Mouse (Mus musculus): Measurements from ENCODE around the gene Prss16. TPM values are rescaled to one million over a fixed set of nuclear protein-coding genes. Genes with fewer than 3 reads are reported as not detected.

Gene Prss16
- polyA plus RNA-seq, 1 experiment, result 10.0 TPM

DNA sequence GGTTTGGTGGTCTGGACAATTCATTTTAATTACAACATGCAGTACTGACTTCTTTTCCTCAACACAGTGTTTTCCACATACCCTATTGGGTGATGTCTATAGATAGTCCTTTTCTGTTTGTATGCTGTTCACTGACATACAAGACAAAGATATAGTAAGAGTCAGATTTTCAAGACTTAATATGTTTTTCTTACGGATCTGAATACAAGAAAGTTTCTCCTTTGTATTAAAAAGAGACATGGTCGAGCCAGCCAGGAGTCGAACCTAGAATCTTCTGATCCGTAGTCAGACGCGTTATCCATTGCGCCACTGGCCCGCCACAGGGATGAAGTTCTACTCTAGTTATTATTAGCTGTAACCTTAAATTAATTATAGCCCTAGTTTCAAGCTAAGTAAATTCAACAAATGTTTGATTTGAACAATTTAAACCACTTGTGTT lies 11.4 kb upstream of the Prss16 start:
- under 1% methylated on average over 8 of the region's 8 CpGs for WGBS
- Histone ChIP-seq H3K4me3 (replicated peaks; ENCODE audit: control insufficient read depth, low read depth, low read length) (peak overlapping the region; percentile 61), H3K4me1 (ENCODE audit: control insufficient read depth, insufficient read depth, low read length) (no peaks in the 10 kb centered on the region), H3K27ac (ENCODE audit: control insufficient read depth, insufficient read depth, low read depth, low read length, poor library complexity) (no peak overlapping the region)
- TF ChIP-seq CTCF (IDR thresholded peaks at IDR 0.05; ENCODE audit: control insufficient read depth, insufficient read depth, low read length), result no peak
- no peak for TF ChIP-seq POLR2A (IDR thresholded peaks at IDR 0.05; ENCODE audit: borderline replicate concordance, control insufficient read depth, low read depth, low read length)

DNA sequence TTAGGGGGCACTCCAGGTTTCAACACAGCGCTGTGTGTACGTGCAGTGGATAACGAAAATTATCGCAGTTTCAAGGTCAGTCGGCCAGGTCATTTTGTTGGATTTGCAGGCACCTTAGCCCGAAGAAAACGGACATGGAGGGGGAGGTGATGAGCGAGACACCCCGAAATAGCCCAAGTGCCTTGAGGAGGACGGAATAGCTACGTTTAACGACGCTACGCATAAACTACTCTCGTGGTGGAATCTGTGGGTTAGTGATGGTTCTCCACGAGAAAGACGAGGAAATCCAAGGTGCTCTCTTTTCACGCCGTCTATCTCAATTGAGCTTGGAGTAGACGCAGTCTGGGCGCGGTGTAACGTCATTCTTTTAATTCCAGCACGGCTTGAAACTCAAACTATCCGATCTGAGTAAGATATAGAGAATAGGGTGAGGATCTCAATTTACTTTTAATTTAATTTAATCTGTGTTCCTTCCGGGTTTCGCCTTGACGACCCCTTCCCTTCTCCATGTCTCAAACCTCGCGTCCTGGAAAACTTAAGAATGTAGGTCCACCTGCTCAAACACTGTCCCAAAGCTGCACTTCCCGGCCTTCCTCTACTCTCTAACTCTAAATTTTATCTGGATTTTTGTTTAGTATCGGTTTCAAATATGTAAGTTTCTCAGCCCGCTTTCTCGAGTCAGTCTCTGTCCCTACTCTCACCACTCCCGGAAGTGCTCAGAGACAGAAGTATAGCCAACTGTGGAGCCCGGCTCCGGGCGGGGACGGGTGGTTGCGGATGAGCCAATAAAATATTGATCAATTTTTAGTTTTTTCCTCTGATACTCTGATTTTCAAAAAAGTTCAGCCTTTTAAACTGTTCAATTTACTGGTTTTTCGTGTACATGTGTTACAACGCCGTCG lies 10.6 kb upstream of the Prss16 start:
- WGBS, result 1% methylated on average over 44 of the region's 44 CpGs

GRCm38 (mm10) chr13:22015479-22016450 lies 6.2 kb upstream of the Prss16 start:
- 18% methylated on average over 27 of the region's 27 CpGs for WGBS
- Histone ChIP-seq H3K27ac (ENCODE audit: control insufficient read depth, insufficient read depth, low read depth, low read length, poor library complexity) (no peak overlapping the region), H3K4me1 (ENCODE audit: control insufficient read depth, insufficient read depth, low read length) (no peaks in the 10 kb centered on the region; the same call in 1 of the 2 replicates), H3K4me3 (replicated peaks; ENCODE audit: control insufficient read depth, low read depth, low read length) (no peak overlapping the region)
- TF ChIP-seq CTCF (IDR thresholded peaks at IDR 0.05; ENCODE audit: control insufficient read depth, insufficient read depth, low read length) (no peak), POLR2A (IDR thresholded peaks at IDR 0.05; ENCODE audit: borderline replicate concordance, control insufficient read depth, low read depth, low read length) (no peak)

More for the DNA sequence above, 10.6 kb upstream of the Prss16 start:
- Histone ChIP-seq H3K4me3 (replicated peaks; ENCODE audit: control insufficient read depth, low read depth, low read length) (peak overlapping the region; percentile 61), H3K27ac (ENCODE audit: control insufficient read depth, insufficient read depth, low read depth, low read length, poor library complexity) (no peak overlapping the region), H3K4me1 (ENCODE audit: control insufficient read depth, insufficient read depth, low read length) (no peaks in the 10 kb centered on the region)
- TF ChIP-seq CTCF (IDR thresholded peaks at IDR 0.05; ENCODE audit: control insufficient read depth, insufficient read depth, low read length), result no peak
- no peak; the same call in 1 of the 2 replicates for TF ChIP-seq POLR2A (IDR thresholded peaks at IDR 0.05; ENCODE audit: borderline replicate concordance, control insufficient read depth, low read depth, low read length)

- no peak for TF ChIP-seq CTCF (IDR thresholded peaks at IDR 0.05; ENCODE audit: control insufficient read depth, insufficient read depth, low read length)
- no peak for TF ChIP-seq POLR2A (IDR thresholded peaks at IDR 0.05; ENCODE audit: borderline replicate concordance, control insufficient read depth, low read depth, low read length)
- no peak overlapping the region for H3K27ac ChIP-seq (ENCODE audit: control insufficient read depth, insufficient read depth, low read depth, low read length, poor library complexity)
- 19% methylated on average over 17 of the region's 17 CpGs for WGBS
- no peaks in the 10 kb centered on the region; the same call in 1 of the 2 replicates for H3K4me1 ChIP-seq (ENCODE audit: control insufficient read depth, insufficient read depth, low read length)
- H3K4me3 ChIP-seq (replicated peaks; ENCODE audit: control insufficient read depth, low read depth, low read length), result no peak overlapping the region
Measured at GRCm38 (mm10) chr13:22014411-22014845, 4.9 kb upstream of the Prss16 start.

DNA sequence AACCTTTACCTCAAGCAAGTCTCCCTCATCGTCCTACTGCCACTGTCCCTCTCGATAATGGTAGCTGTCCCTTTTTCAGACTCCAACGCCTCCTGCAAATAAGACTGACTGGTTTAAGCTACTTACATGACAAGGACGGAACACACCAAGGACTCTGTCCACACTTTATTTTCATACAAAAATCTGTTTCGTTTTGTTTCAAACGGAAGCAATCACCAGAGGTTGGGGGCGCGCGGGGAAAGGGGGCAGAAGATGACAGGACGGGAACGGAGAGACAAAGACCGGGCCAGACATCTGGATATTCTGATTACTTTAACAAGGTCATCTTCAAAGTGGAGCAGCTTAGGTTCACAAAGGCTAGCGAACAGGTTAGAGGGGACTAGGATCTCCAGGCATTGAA lies 4.2 kb upstream of the Prss16 start:
- Histone ChIP-seq H3K4me1 (ENCODE audit: control insufficient read depth, insufficient read depth, low read length) (no peaks in the 10 kb centered on the region; the same call in 1 of the 2 replicates), H3K27ac (ENCODE audit: control insufficient read depth, insufficient read depth, low read depth, low read length, poor library complexity) (no peak overlapping the region), H3K4me3 (replicated peaks; ENCODE audit: control insufficient read depth, low read depth, low read length) (no peak overlapping the region)
- WGBS, result 21% methylated on average over 13 of the region's 13 CpGs
- no peak for TF ChIP-seq CTCF (IDR thresholded peaks at IDR 0.05; ENCODE audit: control insufficient read depth, insufficient read depth, low read length)
- no peak for TF ChIP-seq POLR2A (IDR thresholded peaks at IDR 0.05; ENCODE audit: borderline replicate concordance, control insufficient read depth, low read depth, low read length)

DNA sequence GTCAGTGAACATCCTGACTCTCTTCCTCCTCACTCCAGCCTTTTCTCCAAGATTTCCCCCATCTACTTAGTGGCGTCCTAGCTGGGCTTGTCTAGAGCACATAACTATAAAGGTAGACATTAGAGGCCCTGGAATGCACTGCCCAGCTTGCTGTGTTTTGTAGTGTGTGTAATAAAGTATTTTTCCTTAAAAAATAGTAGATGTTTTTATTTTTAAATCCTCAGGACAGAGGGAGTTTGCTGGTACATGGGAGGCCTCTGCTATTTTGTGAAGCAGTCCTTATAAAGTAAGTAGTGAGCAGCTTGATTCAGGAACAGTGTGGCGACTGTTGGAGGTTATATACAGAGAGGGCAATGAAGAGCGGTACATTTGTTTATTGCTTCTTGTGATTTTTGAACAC lies 835 bp downstream of the Prss16 start:
- Histone ChIP-seq H3K27ac (ENCODE audit: control insufficient read depth, insufficient read depth, low read depth, low read length, poor library complexity) (no peak overlapping the region), H3K4me1 (ENCODE audit: control insufficient read depth, insufficient read depth, low read length) (peaks cover 2% of the 10 kb centered on the region; the same call in 1 of the 2 replicates), H3K4me3 (replicated peaks; ENCODE audit: control insufficient read depth, low read depth, low read length) (no peak overlapping the region)
- no peak for TF ChIP-seq CTCF (IDR thresholded peaks at IDR 0.05; ENCODE audit: control insufficient read depth, insufficient read depth, low read length)
- no peak for TF ChIP-seq POLR2A (IDR thresholded peaks at IDR 0.05; ENCODE audit: borderline replicate concordance, control insufficient read depth, low read depth, low read length)
- WGBS, result 87% methylated on average over 3 of the region's 3 CpGs

DNA sequence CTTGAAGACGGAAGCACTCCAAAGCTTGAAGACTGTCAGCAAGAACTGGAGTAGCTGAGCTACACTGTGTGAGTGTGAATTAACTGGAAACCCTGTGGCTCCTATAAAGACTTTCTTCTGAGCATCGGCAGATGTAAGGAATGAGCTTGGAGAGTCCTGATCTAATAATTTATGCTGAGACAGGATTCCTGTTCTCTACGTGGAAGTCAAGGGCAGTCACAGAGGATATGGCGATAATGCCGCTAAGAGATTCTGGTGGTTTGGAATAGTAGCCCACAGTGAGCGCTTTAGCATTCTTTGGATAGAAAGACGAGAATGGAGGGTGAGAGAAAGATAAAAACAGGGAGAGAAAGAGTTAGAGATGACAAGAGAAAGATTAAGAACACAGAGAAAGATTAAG lies 1.7 kb downstream of the Prss16 start:
- WGBS, result 72% methylated on average over 7 of the region's 7 CpGs
- Histone ChIP-seq H3K4me3 (replicated peaks; ENCODE audit: control insufficient read depth, low read depth, low read length) (no peak overlapping the region), H3K27ac (ENCODE audit: control insufficient read depth, insufficient read depth, low read depth, low read length, poor library complexity) (no peak overlapping the region), H3K4me1 (ENCODE audit: control insufficient read depth, insufficient read depth, low read length) (peaks cover 4% of the 10 kb centered on the region; the same call in 1 of the 2 replicates)
- TF ChIP-seq CTCF (IDR thresholded peaks at IDR 0.05; ENCODE audit: control insufficient read depth, insufficient read depth, low read length), result no peak
- TF ChIP-seq POLR2A (IDR thresholded peaks at IDR 0.05; ENCODE audit: borderline replicate concordance, control insufficient read depth, low read depth, low read length), result no peak

Data from bone marrow, adult 2 months (tissue).